Mouse (Mus musculus) liver, adult 2 months (tissue): Measurements from ENCODE around the gene Zfp3. TPM values are rescaled to one million over a fixed set of nuclear protein-coding genes. Genes with fewer than 3 reads are reported as not detected.
A peak's percentile ranks its signal among the peaks of the same experiment; 100 is the strongest.

ENCODE experiments used
- DNase-seq: peaks from one replicate; pipeline ENCODE4 v3.0.0-alpha.2; 2011; ENCODE audit warnings: low read depth, low spot score; ENCODE audit errors: extremely low read depth
- H3K27ac ChIP-seq: fragments of 200-500 bp; replicated peaks from 2 replicates; pipeline ENCODE4 v1.5.1; 2012; ENCODE audit warnings: low read depth, mild to moderate bottlenecking, control low read depth, inconsistent platforms, low read length; ENCODE audit not compliant: insufficient read depth
- H3K27me3 ChIP-seq: fragments of 200-500 bp; 2 replicates; pipeline ENCODE4 v1.6.1; 2012; ENCODE audit warnings: mild to moderate bottlenecking, moderate library complexity, low read length, inconsistent platforms; ENCODE audit not compliant: control insufficient read depth, insufficient read depth
- H3K36me3 ChIP-seq: fragments of 200-500 bp; 2 replicates; pipeline ENCODE4 v1.6.1; 2012; ENCODE audit warnings: low read length, inconsistent platforms; ENCODE audit not compliant: control insufficient read depth, insufficient read depth
- H3K4me1 ChIP-seq: fragments of 200-500 bp; 2 replicates; pipeline ENCODE4 v1.6.1; 2011; ENCODE audit warnings: low read length; ENCODE audit not compliant: control insufficient read depth, insufficient read depth
- H3K4me3 ChIP-seq: fragments of 200-500 bp; 2 replicates; pipeline ENCODE4 v1.5.1; 2011; ENCODE audit warnings: low read depth, mild to moderate bottlenecking, control low read depth, low read length, moderate library complexity; ENCODE audit not compliant: insufficient read depth
- H3K79me2 ChIP-seq: fragments of 200-500 bp; 2 replicates; pipeline ENCODE4 v1.6.1; 2012; ENCODE audit warnings: inconsistent platforms, mild to moderate bottlenecking, low read length, moderate library complexity; ENCODE audit not compliant: control insufficient read depth, insufficient read depth
- H3K9ac ChIP-seq: fragments of 200-500 bp; 2 replicates; pipeline ENCODE4 v1.6.1; 2012; ENCODE audit warnings: low read depth, mild to moderate bottlenecking, control low read depth, inconsistent platforms, low read length
- CTCF ChIP-seq: fragments of 200-500 bp; IDR thresholded peaks from 2 replicates; pipeline ENCODE4 v1.5.1; 2011; ENCODE audit warnings: low read depth, low read length, control low read depth
- POLR2A ChIP-seq: fragments of 200-500 bp; IDR thresholded peaks from 2 replicates; pipeline ENCODE4 v1.6.1; 2011; ENCODE audit warnings: low read length, control low read depth; ENCODE audit not compliant: insufficient read depth; ENCODE audit errors: extremely low read depth
- WGBS: fragments of 180-500 bp; shearing (Covaris S2); methylation state at CpG from one replicate; pipeline ENCODE4 v1.1.7; 2018; 5-methylcytosine and 5-hydroxymethylcytosine counted together
- polyA plus RNA-seq: library from polyadenylated mRNA; depleted of rRNA; stranded (reverse); fragments of >200 nt; gene quantifications from 2 replicates; pipeline ENCODE4 v1.2.3, GENCODE M21; 2012
- total RNA-seq: library from RNA; depleted of rRNA; stranded (reverse); fragments of >200 nt; gene quantifications from 2 replicates; pipeline ENCODE4 v1.2.3, GENCODE M21; 2014

Zfp3 gene
- total and polyA plus RNA-seq, 2 experiments, result 0.87 to 1.8 TPM

GRCm38 (mm10) chr11:70741603-70742002, 22.4 kb upstream of the Zfp3 start:
- peaks cover 24% of the 10 kb centered on the region for H3K4me1 ChIP-seq
- peak; percentile 99 for DNase-seq
- WGBS, result 44% methylated on average over 3 of the region's 3 CpGs
- H3K4me3 ChIP-seq, result no peak overlapping the region
- no peak for TF ChIP-seq CTCF
- TF ChIP-seq POLR2A, result no peak
- H3K79me2 ChIP-seq, result no peaks in the 10 kb centered on the region
- H3K27me3 ChIP-seq, result no peaks in the 10 kb centered on the region
- H3K27ac ChIP-seq, result peak overlapping the region; percentile 93
- no peaks in the 10 kb centered on the region for H3K36me3 ChIP-seq
- peak overlapping the region; percentile 55 for H3K9ac ChIP-seq

DNA sequence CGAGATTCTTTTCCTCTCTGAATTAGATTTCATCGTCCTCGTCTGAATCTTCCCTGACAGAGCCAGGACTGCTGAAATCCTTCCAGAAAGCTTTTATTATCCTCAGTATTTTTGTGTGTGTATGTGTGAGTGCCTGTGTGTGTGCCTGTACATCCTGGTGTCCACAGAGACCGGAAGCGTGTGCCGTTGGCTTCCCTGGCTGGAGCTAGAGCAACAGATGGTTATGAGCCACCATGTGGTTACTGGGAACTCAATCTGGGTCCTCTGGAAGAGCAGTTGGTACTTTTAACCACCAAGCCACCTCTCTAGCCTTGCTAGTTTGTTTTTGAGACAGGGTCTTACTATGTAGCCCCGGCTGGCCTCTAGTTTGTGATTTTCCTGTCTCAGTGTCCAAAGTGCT, 21.9 kb upstream of the Zfp3 start:
- TF ChIP-seq CTCF (no peak), POLR2A (no peak)
- Histone ChIP-seq H3K4me1 (peaks cover 27% of the 10 kb centered on the region), H3K27me3 (no peaks in the 10 kb centered on the region), H3K9ac (peak overlapping the region; percentile 55), H3K36me3 (no peaks in the 10 kb centered on the region), H3K4me3 (no peak overlapping the region), H3K79me2 (no peaks in the 10 kb centered on the region), H3K27ac (peak overlapping the region; percentile 93)
- 28% methylated on average over 7 of the region's 7 CpGs for WGBS
- no peak for DNase-seq

GRCm38 (mm10) chr11:70742581-70743459, 21.2 kb upstream of the Zfp3 start:
- Histone ChIP-seq H3K9ac (no peak overlapping the region), H3K4me3 (no peak overlapping the region), H3K4me1 (peaks cover 28% of the 10 kb centered on the region), H3K27me3 (no peaks in the 10 kb centered on the region), H3K79me2 (no peaks in the 10 kb centered on the region), H3K36me3 (no peaks in the 10 kb centered on the region), H3K27ac (peak overlapping the region; percentile 93)
- TF ChIP-seq CTCF (no peak), POLR2A (no peak)
- DNase-seq, result no peak
- WGBS, result 84% methylated on average over 12 of the region's 12 CpGs

DNA sequence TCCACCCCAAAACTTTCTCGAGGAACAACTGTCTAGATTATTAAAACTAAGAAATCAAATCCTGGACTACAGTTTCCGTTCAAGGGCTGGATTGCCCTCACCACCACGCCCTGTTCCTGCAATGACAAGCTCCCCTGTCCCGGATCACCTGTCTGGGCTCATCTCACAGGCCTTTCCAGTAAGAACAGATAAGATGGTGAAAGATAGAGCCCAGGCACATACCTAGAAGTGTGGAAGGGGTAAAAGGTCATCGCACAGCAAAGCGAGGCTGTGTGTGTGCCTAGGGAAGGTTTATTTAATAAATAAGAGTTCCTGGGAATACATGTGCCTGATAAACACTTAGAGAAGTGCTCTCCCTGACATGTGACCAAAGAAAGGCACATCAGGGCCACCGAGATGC, 18.4 kb upstream of the Zfp3 start:
- H3K9ac ChIP-seq, result no peak overlapping the region
- H3K79me2 ChIP-seq, result no peaks in the 10 kb centered on the region
- DNase-seq, result peak; percentile 66
- WGBS, result 39% methylated on average over 7 of the region's 7 CpGs
- H3K4me3 ChIP-seq, result no peak overlapping the region
- no peaks in the 10 kb centered on the region for H3K36me3 ChIP-seq
- H3K27me3 ChIP-seq, result no peaks in the 10 kb centered on the region
- TF ChIP-seq POLR2A (no peak), CTCF (no peak)
- H3K27ac ChIP-seq, result peak overlapping the region; percentile 1; the same call in 1 of the 2 replicates
- peaks cover 28% of the 10 kb centered on the region for H3K4me1 ChIP-seq

DNA sequence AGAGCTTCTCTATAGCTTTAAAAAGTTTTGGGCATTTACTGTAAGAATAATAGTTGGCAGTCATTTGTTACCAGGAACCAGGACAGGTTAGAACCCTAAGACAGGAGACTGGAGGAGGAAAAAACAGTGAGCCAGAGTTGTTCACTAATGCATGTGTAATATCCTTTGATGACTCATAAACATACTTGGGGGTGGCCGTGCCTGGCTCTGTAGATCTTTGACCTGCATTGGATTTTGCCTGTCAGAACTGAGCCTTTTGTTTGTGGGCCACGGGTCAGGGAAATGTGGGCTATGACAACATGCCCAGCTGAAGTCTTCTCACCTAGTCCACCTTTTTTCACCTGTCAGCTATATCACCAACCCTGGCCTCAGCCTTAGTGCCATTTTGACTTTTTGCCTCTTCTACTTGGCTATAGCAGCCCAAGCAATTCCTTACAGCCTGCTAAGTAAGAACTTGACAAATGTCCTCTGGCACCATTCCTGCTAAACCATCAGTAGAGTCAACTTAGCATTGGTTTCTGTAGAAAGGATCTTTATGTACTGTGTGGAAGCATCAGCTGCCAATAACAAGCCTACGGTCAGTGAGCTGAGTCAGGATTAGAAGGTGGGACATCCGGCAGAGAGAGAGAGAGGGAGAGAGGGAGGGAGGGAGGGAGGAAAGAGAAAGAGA, 16.0 kb upstream of the Zfp3 start:
- TF ChIP-seq POLR2A (no peak), CTCF (no peak)
- peaks cover 16% of the 10 kb centered on the region for H3K4me1 ChIP-seq
- DNase-seq, result peak; percentile 77
- H3K4me3 ChIP-seq, result no peak overlapping the region
- 41% methylated on average over 4 of the region's 4 CpGs for WGBS
- peak overlapping the region; percentile 44; the same call in 1 of the 2 replicates for H3K27ac ChIP-seq
- no peaks in the 10 kb centered on the region for H3K27me3 ChIP-seq
- no peaks in the 10 kb centered on the region for H3K79me2 ChIP-seq
- no peaks in the 10 kb centered on the region for H3K36me3 ChIP-seq
- no peak overlapping the region for H3K9ac ChIP-seq
